Mouse (Mus musculus) kidney, adult 2 months (tissue): ENCODE measurements around the gene Pelp1. TPM values are rescaled to one million over a fixed set of nuclear protein-coding genes. Genes with fewer than 3 reads are reported as not detected.

Source experiments
- DNase-seq: peaks from one replicate; pipeline ENCODE4 v3.0.0; 2021
- H3K27ac ChIP-seq: fragments of 200-500 bp; 2 replicates; pipeline ENCODE4 v1.5.1; 2012; ENCODE audit warnings: low read depth, low read length, control low read depth, inconsistent platforms; ENCODE audit not compliant: insufficient read depth
- H3K27me3 ChIP-seq: fragments of 200-500 bp; replicated peaks from 2 replicates; pipeline ENCODE4 v1.6.1; 2012; ENCODE audit warnings: mild to moderate bottlenecking, moderate library complexity, low read length, inconsistent platforms; ENCODE audit not compliant: control insufficient read depth, insufficient read depth
- H3K36me3 ChIP-seq: fragments of 200-500 bp; 2 replicates; pipeline ENCODE4 v1.6.1; 2012; ENCODE audit warnings: mild to moderate bottlenecking, moderate library complexity, low read length, inconsistent platforms; ENCODE audit not compliant: control insufficient read depth, insufficient read depth
- H3K4me1 ChIP-seq: fragments of 200-500 bp; 2 replicates; pipeline ENCODE4 v1.6.1; 2011; ENCODE audit warnings: low read length; ENCODE audit not compliant: control insufficient read depth, insufficient read depth
- H3K4me3 ChIP-seq: fragments of 200-500 bp; 2 replicates; pipeline ENCODE4 v1.5.1; 2011; ENCODE audit warnings: mild to moderate bottlenecking, low read depth, low read length, control low read depth; ENCODE audit not compliant: insufficient read depth
- CTCF ChIP-seq: fragments of 200-500 bp; conservative IDR thresholded peaks from 2 replicates; pipeline ENCODE4 v1.5.1; 2011; ENCODE audit warnings: low read depth, mild to moderate bottlenecking, control low read depth, low read length, moderate library complexity, mixed read lengths; ENCODE audit not compliant: insufficient read depth, insufficient read length
- POLR2A ChIP-seq: fragments of 200-500 bp; IDR thresholded peaks from one replicate; pipeline ENCODE4 v1.6.1; 2011; ENCODE audit warnings: low read depth, low read length, control low read depth
- WGBS: fragments of 180-500 bp; shearing (Covaris S2); methylation state at CpG from one replicate; pipeline ENCODE4 v1.1.7; 2018; 5-methylcytosine and 5-hydroxymethylcytosine counted together
- polyA plus RNA-seq: library from polyadenylated mRNA; depleted of rRNA; stranded (reverse); fragments of >200 nt; gene quantifications from 2 replicates; pipeline ENCODE4 v1.2.3, GENCODE M21; 2012

Pelp1 gene
- polyA plus RNA-seq, 1 experiment: 12.9 TPM

DNA sequence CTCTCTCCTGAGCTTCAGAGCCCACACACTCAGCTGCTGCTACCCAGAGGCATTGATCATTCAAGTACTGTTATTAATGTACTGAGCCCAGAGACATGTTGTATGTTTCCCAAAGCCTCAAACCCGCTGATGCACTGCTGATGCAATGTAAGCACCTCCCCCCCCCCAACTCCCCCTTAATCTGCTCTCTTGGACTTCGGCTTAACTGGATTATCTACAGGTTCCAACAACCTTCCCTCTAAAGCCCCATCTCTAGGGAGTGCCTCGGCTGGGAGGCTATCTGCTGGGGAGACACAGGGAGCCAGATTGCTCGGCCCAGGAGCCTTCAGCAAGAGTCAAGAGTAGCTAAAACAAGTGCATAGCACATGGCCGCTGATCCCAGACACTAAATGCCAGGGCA is 22.4 kb downstream of the Pelp1 start:
- Histone ChIP-seq H3K27me3 (no peaks in the 10 kb centered on the region), H3K4me3 (no peak overlapping the region), H3K4me1 (no peaks in the 10 kb centered on the region), H3K27ac (no peak overlapping the region), H3K36me3 (no peaks in the 10 kb centered on the region)
- TF ChIP-seq POLR2A (no peak), CTCF (no peak)
- no peak for DNase-seq
- 62% methylated on average over 5 of the region's 5 CpGs for WGBS

DNA sequence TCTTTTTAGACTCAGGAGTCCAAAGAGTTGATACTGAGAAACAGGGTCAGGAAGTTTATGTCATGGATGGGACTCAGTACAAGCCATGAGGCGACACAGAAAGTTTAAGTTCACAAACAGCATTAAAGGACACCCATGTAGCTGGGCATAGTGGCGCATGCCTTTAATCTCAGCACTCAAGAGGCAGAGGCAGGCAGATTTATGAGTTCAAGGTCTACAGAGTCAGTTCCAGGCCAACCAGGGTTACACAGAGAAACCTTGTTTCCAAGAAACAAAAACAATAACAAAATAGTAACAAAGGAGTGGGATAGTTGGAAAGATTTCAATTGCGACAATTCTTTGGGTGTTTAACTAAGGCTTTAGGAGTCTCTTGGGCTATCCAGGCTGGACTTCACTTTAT is 25.7 kb downstream of the Pelp1 start:
- DNase-seq: peak; percentile 63

DNA sequence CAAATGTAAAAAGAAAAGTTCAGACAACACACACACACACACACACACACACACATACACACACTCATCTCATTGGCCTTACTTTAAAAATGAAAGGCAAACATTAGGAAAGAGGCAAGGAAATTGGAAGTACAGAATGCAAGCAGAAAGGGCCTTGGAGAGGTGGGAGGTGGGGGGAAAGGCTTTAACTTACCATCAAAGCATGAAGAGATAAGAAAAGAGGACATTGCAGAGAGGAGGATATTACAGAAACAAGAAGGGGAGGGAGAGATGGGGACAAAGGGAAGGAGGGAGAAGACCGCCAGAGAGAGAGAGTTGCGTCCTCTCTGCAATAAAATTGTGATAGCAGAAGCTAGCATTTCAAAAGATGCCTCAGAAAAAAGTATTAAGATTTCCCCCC is 28.5 kb downstream of the Pelp1 start:
- TF ChIP-seq CTCF: no peak
- no peak for TF ChIP-seq POLR2A
- WGBS: 95% methylated on average over 2 of the region's 2 CpGs
- Histone ChIP-seq H3K27ac (no peak overlapping the region), H3K27me3 (no peaks in the 10 kb centered on the region), H3K4me1 (no peaks in the 10 kb centered on the region), H3K36me3 (no peaks in the 10 kb centered on the region), H3K4me3 (no peak overlapping the region)
- no peak for DNase-seq

More for the DNA sequence above, 25.7 kb downstream of the Pelp1 start:
- no peak overlapping the region for H3K4me3 ChIP-seq
- no peak for TF ChIP-seq CTCF
- TF ChIP-seq POLR2A: no peak
- WGBS: 26% methylated on average over 3 of the region's 3 CpGs
- H3K27me3 ChIP-seq: no peaks in the 10 kb centered on the region
- no peaks in the 10 kb centered on the region for H3K4me1 ChIP-seq
- no peak overlapping the region for H3K27ac ChIP-seq
- no peaks in the 10 kb centered on the region for H3K36me3 ChIP-seq

DNA sequence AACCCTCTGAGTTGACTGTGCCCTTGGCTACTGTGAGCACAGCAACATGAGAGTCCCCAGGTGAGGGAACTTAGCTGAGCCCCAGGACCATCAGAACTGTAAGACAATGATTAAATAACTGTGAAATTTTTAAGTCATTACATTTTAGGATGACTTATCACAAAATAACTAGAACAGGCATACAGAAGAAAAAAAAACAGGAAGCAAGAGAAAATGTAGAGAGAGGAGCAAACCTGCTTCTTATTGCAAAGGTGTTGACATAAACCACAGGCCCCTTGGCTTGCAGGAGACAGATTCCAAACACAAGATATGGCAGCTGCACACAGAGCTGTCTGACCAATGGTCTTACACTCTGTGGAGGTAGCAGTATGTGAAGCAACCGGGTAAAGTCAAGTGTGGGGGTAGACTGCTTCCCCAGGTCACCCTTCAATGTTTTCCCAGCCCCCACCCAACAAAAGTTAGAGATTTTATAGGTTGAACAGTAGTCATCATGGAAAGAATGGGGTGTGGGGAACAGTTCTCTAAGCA is 29.3 kb downstream of the Pelp1 start:
- Histone ChIP-seq H3K27me3 (no peaks in the 10 kb centered on the region), H3K4me3 (no peak overlapping the region), H3K4me1 (no peaks in the 10 kb centered on the region), H3K36me3 (no peaks in the 10 kb centered on the region), H3K27ac (no peak overlapping the region)
- DNase-seq: no peak
- 68% methylated on average over 1 of the region's 1 CpGs for WGBS
- no peak for TF ChIP-seq POLR2A
- no peak for TF ChIP-seq CTCF

DNA sequence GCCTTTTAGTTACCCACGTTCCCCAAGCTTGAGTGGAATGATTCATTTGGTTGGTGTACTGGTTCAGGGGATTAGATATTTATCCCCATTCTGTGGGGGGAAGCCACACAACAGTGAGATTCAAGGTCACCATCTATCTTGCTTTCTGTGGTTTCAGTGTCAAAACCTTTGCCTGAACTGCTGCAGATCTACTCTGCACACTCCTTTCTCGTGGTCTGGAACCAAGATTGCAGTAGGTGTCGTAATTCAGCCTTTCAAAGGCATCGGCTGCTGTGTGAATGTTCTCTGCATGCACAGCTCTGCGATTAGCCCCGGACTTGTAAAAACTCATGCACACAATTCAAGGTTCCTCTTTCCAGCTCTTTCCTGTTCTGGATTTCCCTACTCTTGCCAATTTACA is 33.8 kb downstream of the Pelp1 start:
- no peak for DNase-seq
- H3K36me3 ChIP-seq: no peaks in the 10 kb centered on the region
- no peak overlapping the region for H3K4me3 ChIP-seq
- TF ChIP-seq CTCF: no peak
- 63% methylated on average over 6 of the region's 6 CpGs for WGBS
- peaks cover 3% of the 10 kb centered on the region for H3K4me1 ChIP-seq
- H3K27ac ChIP-seq: no peak overlapping the region
- H3K27me3 ChIP-seq: no peaks in the 10 kb centered on the region

- Histone ChIP-seq H3K27ac (no peak overlapping the region), H3K27me3 (no peaks in the 10 kb centered on the region), H3K4me1 (peaks cover 3% of the 10 kb centered on the region), H3K36me3 (no peaks in the 10 kb centered on the region), H3K4me3 (no peak overlapping the region)
- 57% methylated on average over 3 of the region's 3 CpGs for WGBS
- TF ChIP-seq POLR2A (no peak), CTCF (no peak)
- DNase-seq: no peak
These were observed 35.5 kb downstream of the Pelp1 start for GRCm38 (mm10) chr11:70374302-70374701.

- H3K4me1 ChIP-seq: peaks cover 3% of the 10 kb centered on the region
- H3K4me3 ChIP-seq: no peak overlapping the region
- peak overlapping the region; percentile 18; the same call in 1 of the 2 replicates for H3K27ac ChIP-seq
- TF ChIP-seq CTCF (no peak), POLR2A (no peak)
- 29% methylated on average over 7 of the region's 7 CpGs for WGBS
- H3K36me3 ChIP-seq: no peaks in the 10 kb centered on the region
- peak; percentile 73 for DNase-seq
- no peaks in the 10 kb centered on the region for H3K27me3 ChIP-seq
These were observed 36.8 kb downstream of the Pelp1 start for GRCm38 (mm10) chr11:70372849-70373557.
